ENCODE assay signal across 17 mouse cellular contexts in the genomic region with DNA sequence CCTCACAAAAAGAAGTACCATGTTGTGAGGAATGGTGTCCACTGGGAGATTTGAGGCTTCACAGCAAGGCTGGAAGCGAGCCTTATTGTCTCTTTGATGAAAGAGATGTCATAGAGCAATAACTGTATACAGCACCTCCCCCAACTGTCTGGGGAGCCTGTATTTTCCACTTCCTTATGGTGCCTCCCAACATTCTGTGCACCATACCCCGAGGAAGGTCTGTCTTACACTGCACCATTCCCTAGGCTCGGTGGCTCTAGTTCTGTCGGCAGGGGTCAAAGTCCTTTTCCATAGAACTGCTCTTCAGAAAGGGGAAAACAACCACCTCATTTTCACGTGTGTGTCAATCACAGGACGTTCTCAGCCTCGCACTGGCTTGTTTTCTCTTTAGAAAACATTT.
"Had no signal": no experiment of that assay in that cellular context is flagged by ENCODE, and none has a peak within 500 bp of the region (broad histone marks: within the 10 kb centered on the region; RNA-seq: fewer than 3 reads in every experiment).

No protein-coding gene starts in this region.

- H3K4me3 ChIP-seq: midbrain, embryonic 10.5 days; midbrain, embryonic 12.5 days; myocyte; neural tube, embryonic 13.5 days; neural tube, embryonic 15.5 days; stomach, embryonic 15.5 days had no signal

- H3K9me3 ChIP-seq: midbrain, embryonic 10.5 days; midbrain, embryonic 12.5 days; neural tube, embryonic 13.5 days; neural tube, embryonic 15.5 days; stomach, embryonic 15.5 days had no signal

- H3K4me2 ChIP-seq: lung, embryonic 14.5 days; midbrain, embryonic 12.5 days; neural tube, embryonic 13.5 days; neural tube, embryonic 15.5 days; stomach, embryonic 15.5 days had no signal

- H3K27ac ChIP-seq: midbrain, embryonic 10.5 days; midbrain, embryonic 12.5 days; neural tube, embryonic 13.5 days; neural tube, embryonic 15.5 days; stomach, embryonic 15.5 days; stomach, postnatal 0 days had no signal

- H3K4me1 ChIP-seq: midbrain, embryonic 10.5 days; midbrain, embryonic 12.5 days; neural tube, embryonic 13.5 days; neural tube, embryonic 15.5 days; stomach, embryonic 15.5 days had no signal

- DNase-seq: lung, adult 18-20 months; lung, embryonic 14.5 days; lung, postnatal 10 days; lung, postnatal 4 days; midbrain, embryonic 14.5 days; right cerebral cortex, postnatal 14 days; thymus, adult 18-20 months; thymus, postnatal 14 days; thymus, postnatal 36 days had no signal

- H3K36me3 ChIP-seq: midbrain, embryonic 10.5 days; midbrain, embryonic 12.5 days; neural tube, embryonic 13.5 days; neural tube, embryonic 15.5 days; stomach, embryonic 15.5 days had no signal

- ATAC-seq: midbrain, embryonic 16.5 days had no signal

- H3K9ac ChIP-seq: lung, embryonic 14.5 days; midbrain, embryonic 12.5 days; neural tube, embryonic 13.5 days; neural tube, embryonic 15.5 days; stomach, embryonic 15.5 days had no signal

- H3K27me3 ChIP-seq: midbrain, embryonic 12.5 days; neural tube, embryonic 13.5 days; neural tube, embryonic 15.5 days; stomach, embryonic 15.5 days had no signal
